Mouse (Mus musculus) liver (tissue): ENCODE measurements at regions not wholly inside any gene's neighbourhood (a gene's known extent, or its start where the extent isn't known, plus 50 kb on each side); places are given as distances from the start of the nearest gene placed in this dataset.

ENCODE experiments used
- DNase-seq: peaks from one replicate; pipeline ENCODE4 v3.0.0-alpha.2; 2020; ENCODE audit warnings: mixed read lengths

- DNase-seq = no peak
These were observed 133.6 kb downstream of the Papss1 start for GRCm38 (mm10) chr3:131698070-131698750.

- peak; percentile 6 for DNase-seq
These were observed 138.6 kb downstream of the Papss1 start for GRCm38 (mm10) chr3:131703134-131703533.

- no peak for DNase-seq
These were observed 149.0 kb downstream of the Papss1 start for GRCm38 (mm10) chr3:131713532-131713931.

- no peak for DNase-seq
These were observed 154.2 kb downstream of the Papss1 start for GRCm38 (mm10) chr3:131718761-131719160.

GRCm38 (mm10) chr3:131728618-131729017, 164.1 kb downstream of the Papss1 start:
- no peak for DNase-seq

- no peak for DNase-seq
These were observed 169.7 kb downstream of the Papss1 start for GRCm38 (mm10) chr3:131734226-131734625.

GRCm38 (mm10) chr3:131737461-131737860, 172.9 kb downstream of the Papss1 start:
- DNase-seq = no peak

GRCm38 (mm10) chr3:131737953-131738598, 173.5 kb downstream of the Papss1 start:
- DNase-seq = no peak

- DNase-seq = no peak
These were observed 191.0 kb downstream of the Papss1 start for GRCm38 (mm10) chr3:131755537-131755936.

GRCm38 (mm10) chr3:131756126-131756525, 191.6 kb downstream of the Papss1 start:
- no peak for DNase-seq

- no peak for DNase-seq
These were observed 205.4 kb downstream of the Papss1 start for GRCm38 (mm10) chr3:131769976-131770375.

- DNase-seq = no peak
These were observed 205.9 kb downstream of the Papss1 start for GRCm38 (mm10) chr3:131770486-131770885.

- no peak for DNase-seq
These were observed 207.4 kb downstream of the Papss1 start for GRCm38 (mm10) chr3:131771863-131772546.

- DNase-seq = no peak
These were observed 208.0 kb downstream of the Papss1 start for GRCm38 (mm10) chr3:131772593-131772992.

- DNase-seq = no peak
These were observed 210.9 kb downstream of the Papss1 start for GRCm38 (mm10) chr3:131775431-131775830.

- no peak for DNase-seq
These were observed 212.1 kb downstream of the Papss1 start for GRCm38 (mm10) chr3:131776650-131777049.

- DNase-seq = no peak
These were observed 215.2 kb downstream of the Papss1 start for GRCm38 (mm10) chr3:131779803-131780202.

- no peak for DNase-seq
These were observed 221.0 kb downstream of the Papss1 start for GRCm38 (mm10) chr3:131785524-131785923.

- DNase-seq = no peak
These were observed 223.8 kb downstream of the Papss1 start for GRCm38 (mm10) chr3:131788321-131788720.

GRCm38 (mm10) chr3:131789177-131789576, 224.6 kb downstream of the Papss1 start:
- no peak for DNase-seq

GRCm38 (mm10) chr3:131794056-131794455, 229.5 kb downstream of the Papss1 start:
- DNase-seq = no peak

GRCm38 (mm10) chr3:131795108-131796005, 230.8 kb downstream of the Papss1 start:
- DNase-seq = no peak

- DNase-seq = no peak
These were observed 235.2 kb downstream of the Papss1 start for GRCm38 (mm10) chr3:131799774-131800173.
